Mouse (Mus musculus) c-Kit-positive CD71-negative TER-119-negative erythroid progenitor cells, embryonic 14.5 days (primary cell): ENCODE data around the gene Fcrls.
A peak's percentile ranks its signal among the peaks of the same experiment; 100 is the strongest.

ENCODE experiments used
- DNase-seq: peaks from one replicate; pipeline ENCODE4 v3.0.0-alpha.2; 2013; ENCODE audit warnings: low read depth

The Fcrls gene

GRCm38 (mm10) chr3:87263436-87263835 lies at the start of gene Fcrls:
Fcrls (minus strand) TSS chr3:87263738.
- DNase-seq, result peak; percentile 19

- DNase-seq, result no peak
Observed at GRCm38 (mm10) chr3:87309922-87310321, 46.4 kb upstream of the Fcrls start.

GRCm38 (mm10) chr3:87299901-87300300 lies 36.4 kb upstream of the Fcrls start:
- DNase-seq, result no peak

- DNase-seq, result peak; percentile 36
Observed at GRCm38 (mm10) chr3:87274372-87274771, 10.8 kb upstream of the Fcrls start.

GRCm38 (mm10) chr3:87266581-87266980 lies 3.0 kb upstream of the Fcrls start:
- DNase-seq, result no peak

GRCm38 (mm10) chr3:87255239-87255638 lies 8.3 kb downstream of the Fcrls start:
- DNase-seq, result no peak

- no peak for DNase-seq
Observed at GRCm38 (mm10) chr3:87249571-87249970, 14.0 kb downstream of the Fcrls start.

GRCm38 (mm10) chr3:87247292-87247691 lies 16.2 kb downstream of the Fcrls start:
- DNase-seq, result no peak

GRCm38 (mm10) chr3:87243654-87244053 lies 19.9 kb downstream of the Fcrls start:
- DNase-seq, result peak; percentile 39

GRCm38 (mm10) chr3:87240909-87241308 lies 22.6 kb downstream of the Fcrls start:
- DNase-seq, result no peak

GRCm38 (mm10) chr3:87223636-87224035 lies 39.9 kb downstream of the Fcrls start:
- DNase-seq, result no peak

- no peak for DNase-seq
Observed at GRCm38 (mm10) chr3:87222346-87222745, 41.2 kb downstream of the Fcrls start.

- no peak for DNase-seq
Observed at GRCm38 (mm10) chr3:87215176-87215575, 48.4 kb downstream of the Fcrls start.

- DNase-seq, result no peak
Observed at GRCm38 (mm10) chr3:87214221-87214864, 49.2 kb downstream of the Fcrls start.

GRCm38 (mm10) chr3:87206336-87207075 lies 57.0 kb downstream of the Fcrls start:
- DNase-seq, result no peak
